Mouse (Mus musculus) bone marrow, adult 2 months (tissue): ENCODE measurements around the gene Helt. TPM values are rescaled to one million over a fixed set of nuclear protein-coding genes. Genes with fewer than 3 reads are reported as not detected.

Source experiments
- H3K27ac ChIP-seq: fragments of 200-500 bp; 2 replicates; pipeline ENCODE4 v1.5.1; 2012; ENCODE audit warnings: low read depth, mild to moderate bottlenecking, control low read depth, inconsistent platforms, low read length; ENCODE audit not compliant: control insufficient read depth, poor library complexity, insufficient read depth
- H3K4me1 ChIP-seq: fragments of 200-500 bp; 2 replicates; pipeline ENCODE4 v1.6.1; 2011; ENCODE audit warnings: low read length; ENCODE audit not compliant: control insufficient read depth, insufficient read depth
- H3K4me3 ChIP-seq: fragments of 200-500 bp; replicated peaks from 2 replicates; pipeline ENCODE3; 2011; ENCODE audit warnings: mild to moderate bottlenecking, low read depth, low read length, control low read depth; ENCODE audit not compliant: control insufficient read depth
- CTCF ChIP-seq: fragments of 200-500 bp; IDR thresholded peaks from 2 replicates; pipeline ENCODE4 v1.5.1; 2011; ENCODE audit warnings: low read length, control low read depth; ENCODE audit not compliant: control insufficient read depth, insufficient read depth
- POLR2A ChIP-seq: fragments of 200-500 bp; IDR thresholded peaks from 2 replicates; pipeline ENCODE4 v1.6.1; 2011; ENCODE audit warnings: low read depth, mild to moderate bottlenecking, control low read depth, low read length, borderline replicate concordance; ENCODE audit not compliant: control insufficient read depth
- WGBS: fragments of 180-500 bp; shearing (Covaris S2); methylation state at CpG from one replicate; pipeline ENCODE4 v1.1.7; 2018; 5-methylcytosine and 5-hydroxymethylcytosine counted together
- polyA plus RNA-seq: library from polyadenylated mRNA; stranded (reverse); fragments of >200 nt; gene quantifications from 2 replicates; pipeline ENCODE4 v1.2.4, GENCODE M21; 2011; ENCODE audit warnings: low replicate concordance; ENCODE audit not compliant: missing spikeins, insufficient read depth, insufficient read length

Helt gene
- polyA plus RNA-seq, 1 experiment = not detected

GRCm38 (mm10) chr8:46293741-46294151 lies 725 bp downstream of the Helt start:
- TF ChIP-seq POLR2A (no peak), CTCF (no peak)

GRCm38 (mm10) chr8:46293201-46293600 lies 1.3 kb downstream of the Helt start:
- H3K27ac ChIP-seq = no peak overlapping the region
- TF ChIP-seq CTCF (no peak), POLR2A (no peak)
- 7% methylated on average over 14 of the region's 14 CpGs for WGBS
- no peak overlapping the region for H3K4me3 ChIP-seq
- no peaks in the 10 kb centered on the region for H3K4me1 ChIP-seq

More at GRCm38 (mm10) chr8:46293741-46294151, 725 bp downstream of the Helt start:
- WGBS = 5% methylated on average over 16 of the region's 16 CpGs
- Histone ChIP-seq H3K4me3 (no peak overlapping the region), H3K27ac (no peak overlapping the region), H3K4me1 (no peaks in the 10 kb centered on the region)

DNA sequence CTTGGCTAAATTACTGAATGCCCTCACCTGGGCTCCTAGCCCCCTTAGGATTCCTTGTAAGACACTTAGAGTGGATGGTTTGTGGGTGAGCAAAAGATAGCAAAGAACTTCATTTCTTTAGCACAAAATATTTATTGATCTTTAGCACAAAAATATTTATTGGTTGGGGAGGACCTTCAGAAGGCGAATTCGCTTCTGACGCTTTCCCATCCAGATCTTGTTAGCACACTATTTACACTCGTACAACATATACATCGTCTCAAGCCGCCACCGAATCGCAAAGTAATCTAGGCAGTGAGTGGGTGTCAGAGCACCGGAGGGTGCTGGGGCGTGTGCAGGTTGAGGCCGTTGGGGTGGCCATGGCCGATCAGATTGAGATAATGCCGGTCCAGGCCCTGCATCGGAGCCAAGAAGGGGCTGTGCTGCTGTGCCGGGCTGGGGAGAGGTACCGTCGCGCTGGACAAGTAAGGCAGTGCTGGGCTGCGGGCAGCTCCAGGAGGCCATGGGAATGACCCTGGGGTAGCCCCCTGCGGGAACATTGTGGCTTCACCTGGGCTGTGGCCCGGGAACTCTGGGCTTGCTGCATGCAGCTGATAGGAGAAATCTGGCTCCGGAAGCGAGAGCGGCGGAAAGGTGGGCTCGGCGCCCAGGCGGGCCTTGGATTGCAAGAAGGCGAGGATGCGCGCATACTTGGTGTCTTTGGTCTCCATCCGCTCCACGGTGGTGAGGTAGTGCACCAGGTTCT lies 2.4 kb downstream of the Helt start:
- no peak for TF ChIP-seq POLR2A
- no peak for TF ChIP-seq CTCF
- no peak overlapping the region; the same call in 1 of the 2 replicates for H3K27ac ChIP-seq

GRCm38 (mm10) chr8:46289274-46289673 lies 5.2 kb downstream of the Helt start:
- no peak overlapping the region for H3K4me3 ChIP-seq
- no peak for TF ChIP-seq CTCF
- no peak for TF ChIP-seq POLR2A
- H3K4me1 ChIP-seq = no peaks in the 10 kb centered on the region
- 45% methylated on average over 11 of the region's 11 CpGs for WGBS
- no peak overlapping the region for H3K27ac ChIP-seq

More for the DNA sequence above, 2.4 kb downstream of the Helt start:
- WGBS = 6% methylated on average over 33 of the region's 33 CpGs
- Histone ChIP-seq H3K4me1 (no peaks in the 10 kb centered on the region), H3K4me3 (no peak overlapping the region)

- no peaks in the 10 kb centered on the region for H3K4me1 ChIP-seq
- TF ChIP-seq POLR2A (no peak), CTCF (no peak)
- 84% methylated on average over 6 of the region's 6 CpGs for WGBS
Observed at GRCm38 (mm10) chr8:46288021-46288420, 6.5 kb downstream of the Helt start.

GRCm38 (mm10) chr8:46285980-46286379 lies 8.5 kb downstream of the Helt start:
- H3K27ac ChIP-seq = no peak overlapping the region
- 77% methylated on average over 4 of the region's 4 CpGs for WGBS
- no peak for TF ChIP-seq CTCF
- no peak for TF ChIP-seq POLR2A
- H3K4me3 ChIP-seq = no peak overlapping the region
- H3K4me1 ChIP-seq = no peaks in the 10 kb centered on the region

More at GRCm38 (mm10) chr8:46288021-46288420, 6.5 kb downstream of the Helt start:
- H3K4me3 ChIP-seq = no peak overlapping the region
- no peak overlapping the region for H3K27ac ChIP-seq

DNA sequence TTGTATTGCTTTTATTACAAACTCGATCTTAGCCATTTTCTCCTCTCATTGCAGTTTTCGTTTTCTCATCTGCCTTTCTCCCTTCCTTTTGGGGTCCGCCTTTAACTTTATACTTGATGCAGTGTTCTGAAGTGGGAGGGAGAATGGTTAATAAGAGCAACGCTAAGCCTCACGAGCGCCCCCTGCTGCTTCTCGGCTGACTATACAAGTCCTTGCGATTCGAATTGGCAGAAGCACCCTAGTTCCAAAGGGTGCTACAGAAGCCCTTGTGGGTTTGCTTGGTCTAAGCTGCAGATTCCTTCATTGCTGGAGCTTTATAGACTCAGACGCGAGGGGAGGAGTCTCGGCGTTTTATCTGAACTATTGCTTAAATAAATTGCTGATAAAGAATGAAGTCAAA lies 12.9 kb downstream of the Helt start:
- Histone ChIP-seq H3K4me3 (no peak overlapping the region), H3K27ac (no peak overlapping the region), H3K4me1 (no peaks in the 10 kb centered on the region)
- TF ChIP-seq POLR2A (no peak), CTCF (peak; percentile 78)
- WGBS = 12% methylated on average over 13 of the region's 13 CpGs

- WGBS = 78% methylated on average over 14 of the region's 14 CpGs
Observed at GRCm38 (mm10) chr8:46276939-46277338, 17.5 kb downstream of the Helt start.

More at GRCm38 (mm10) chr8:46276939-46277338, 17.5 kb downstream of the Helt start:
- Histone ChIP-seq H3K27ac (no peak overlapping the region), H3K4me1 (no peaks in the 10 kb centered on the region), H3K4me3 (no peak overlapping the region)
- TF ChIP-seq CTCF (no peak), POLR2A (no peak)
